Mouse (Mus musculus): ENCODE measurements around the gene Rabl6.

DNA sequence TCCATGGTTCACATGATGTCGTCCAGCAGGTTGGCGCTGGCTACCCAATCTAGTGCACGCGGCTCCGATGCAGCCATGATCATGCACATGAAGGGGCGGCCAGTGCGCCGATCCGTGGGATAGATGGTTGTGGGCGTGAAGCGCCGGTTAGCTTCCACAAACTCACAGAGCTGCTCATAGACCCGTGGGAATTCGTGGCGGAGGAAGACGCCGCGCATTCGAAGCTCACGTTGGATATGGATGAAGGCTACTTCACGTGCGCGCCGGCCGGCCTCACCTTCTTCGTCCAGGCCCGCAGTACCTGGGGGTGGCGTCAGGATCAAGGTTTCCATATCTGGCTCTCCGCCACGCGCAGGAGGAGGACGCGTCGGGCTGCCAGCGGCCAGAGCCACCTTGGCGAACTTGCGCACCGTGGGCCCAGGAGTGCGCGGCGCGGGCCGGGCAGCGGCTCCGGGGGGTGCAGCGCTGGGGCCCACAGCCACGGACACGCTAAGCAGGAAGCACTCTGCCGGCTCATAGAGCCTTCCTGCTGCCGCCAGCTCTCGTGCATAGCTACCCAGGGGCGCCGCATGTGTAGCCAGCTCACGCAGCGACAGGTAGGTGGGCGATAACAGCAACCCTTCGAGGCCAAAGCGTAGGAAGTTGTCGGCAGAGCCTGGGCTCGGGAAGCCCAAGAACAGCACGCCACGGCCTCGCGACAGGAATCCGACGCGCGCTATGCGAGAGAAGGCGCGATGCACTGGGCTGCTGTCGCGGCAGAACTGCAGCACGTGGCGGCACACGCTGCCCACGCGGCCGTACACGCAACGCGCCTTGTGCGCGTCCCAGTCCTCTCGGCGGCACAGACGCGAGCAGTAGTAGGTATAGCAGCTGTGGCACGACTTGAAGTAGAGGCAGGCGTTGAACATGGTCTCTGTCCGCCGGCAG, 31.1 kb downstream of the Rabl6 start:
- TF ChIP-seq CTCF (IDR thresholded peaks at IDR 0.05; ENCODE audit: control insufficient read depth, insufficient read depth, low read length): no peak
- TF ChIP-seq POLR2A (IDR thresholded peaks at IDR 0.05; ENCODE audit: borderline replicate concordance, control insufficient read depth, low read depth, low read length): no peak
